Mouse (Mus musculus) gastrocnemius, postnatal 25 days (tissue): Measurements from ENCODE around the gene Txlnb. TPM values are rescaled to one million over a fixed set of nuclear protein-coding genes. Genes with fewer than 3 reads are reported as not detected.
A peak's percentile ranks its signal among the peaks of the same experiment; 100 is the strongest.
"Not testable (repeated sequence)": the region's sequence is repeated elsewhere in the genome, so short reads cannot be mapped to it uniquely, and the experiment has no call there.

ENCODE experiments used
- DNase-seq: peaks from one replicate; pipeline ENCODE4 v3.0.0; 2022
- long read RNA-seq, 2 experiments: library from polyadenylated mRNA; stranded (forward); transcript quantifications; one replicate each; pipeline ENCODE4 v2.0.0; 2021
- total RNA-seq, 2 experiments: library from RNA; stranded (reverse); gene quantifications; 1 replicate in 1 of 2; 2 replicates in 1 of 2; pipeline ENCODE4 v1.2.3; 2021

Txlnb gene
- total RNA-seq = 100 to 1,000 TPM; 220 to 254 TPM
- long read RNA-seq, experiment 1, full-length matches to known transcripts = 153 of 234 reads
- long read RNA-seq, experiment 1, partial matches to known transcripts = 72 of 234 reads
- long read RNA-seq, experiment 1, other reads (novel, unspliced or antisense) = 9 of 234 reads
- long read RNA-seq, experiment 2, full-length matches to known transcripts = 260 of 344 reads
- long read RNA-seq, experiment 2, partial matches to known transcripts = 37 of 344 reads
- long read RNA-seq, experiment 2, other reads (novel, unspliced or antisense) = 47 of 344 reads

DNA sequence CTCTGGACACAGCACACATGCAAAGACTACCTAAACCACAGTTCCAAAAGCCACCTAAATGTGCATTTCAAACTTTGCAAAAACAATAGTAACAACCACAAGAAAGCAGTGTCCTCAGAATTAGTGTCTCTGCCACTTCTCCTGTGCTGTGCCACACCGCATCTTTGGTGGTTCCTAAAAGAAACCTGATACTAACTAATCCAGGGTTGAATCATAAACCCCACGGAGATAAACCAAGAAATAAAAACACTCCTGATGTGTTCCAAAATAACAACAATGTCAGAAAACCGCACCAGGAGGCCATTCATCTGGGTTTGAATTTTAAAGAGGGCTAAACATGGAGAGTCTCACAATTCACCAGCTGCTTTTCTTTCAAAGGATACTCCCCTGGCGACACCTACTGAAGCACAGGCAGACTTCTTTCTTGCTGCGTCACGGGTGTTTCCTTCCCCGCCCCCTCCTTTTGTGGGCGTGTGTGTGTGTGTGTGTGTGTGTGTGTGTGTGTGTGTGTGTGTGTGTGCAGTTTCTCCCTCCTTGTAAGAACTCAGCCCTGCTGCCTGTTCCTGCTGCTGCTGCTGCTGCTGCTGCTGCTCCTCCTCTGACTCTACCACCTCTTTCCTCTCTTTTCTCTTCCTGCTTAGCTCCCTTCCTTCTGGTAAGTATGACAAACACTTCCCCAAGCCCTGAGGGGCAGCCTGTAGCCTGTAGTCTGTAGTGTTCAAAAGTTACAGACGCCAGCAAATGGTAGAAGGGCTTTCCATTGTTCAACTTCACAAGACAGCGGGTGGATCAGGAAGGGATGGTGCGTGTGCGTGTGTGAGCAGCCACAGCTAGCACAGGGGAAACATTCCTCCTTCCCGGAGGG, at the start of gene Txlnb:
Gene Txlnb (plus strand): TSS at position 460 of the 865 bp plus-strand sequence.
- peak; percentile 76 for DNase-seq

DNA sequence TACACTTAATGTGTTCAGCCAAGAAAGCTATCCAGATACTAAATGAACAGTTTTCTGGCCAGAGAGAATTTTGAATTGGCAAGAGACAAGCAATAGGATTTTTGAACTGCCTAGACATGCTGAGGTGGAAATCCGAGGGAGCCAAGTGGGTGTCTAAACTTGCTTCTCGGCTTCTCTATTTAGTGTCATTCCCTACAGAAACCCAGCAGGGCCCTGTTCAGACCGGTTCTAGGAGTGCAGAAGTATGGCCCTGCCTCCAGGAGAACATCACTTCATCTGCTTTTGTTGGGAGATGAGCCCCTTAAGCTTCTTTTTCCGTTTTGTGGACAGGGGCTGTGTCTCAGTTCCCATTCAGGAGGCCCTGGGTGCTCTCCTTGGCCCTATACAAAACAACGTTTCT, 43.5 kb upstream of the Txlnb start:
- DNase-seq = no peak

DNA sequence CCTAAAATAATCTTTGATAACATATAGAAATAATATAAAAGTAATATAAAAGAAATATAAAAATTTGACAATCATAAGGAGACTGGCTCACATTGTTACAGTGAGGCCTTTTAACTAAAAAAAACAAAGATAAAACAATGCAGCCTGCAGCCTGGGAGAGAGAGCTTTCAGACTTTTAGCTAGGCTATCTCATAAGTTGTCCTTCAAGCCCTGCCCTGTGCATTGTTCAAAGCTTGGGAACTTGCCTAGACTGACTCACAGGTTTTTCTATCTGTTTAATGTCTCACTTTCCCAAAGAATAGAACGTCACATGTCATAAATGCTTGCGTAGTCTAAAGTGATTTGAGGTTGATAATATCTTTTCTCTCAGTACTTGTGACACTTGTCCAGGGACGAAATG, 36.3 kb upstream of the Txlnb start:
- DNase-seq = no peak

DNA sequence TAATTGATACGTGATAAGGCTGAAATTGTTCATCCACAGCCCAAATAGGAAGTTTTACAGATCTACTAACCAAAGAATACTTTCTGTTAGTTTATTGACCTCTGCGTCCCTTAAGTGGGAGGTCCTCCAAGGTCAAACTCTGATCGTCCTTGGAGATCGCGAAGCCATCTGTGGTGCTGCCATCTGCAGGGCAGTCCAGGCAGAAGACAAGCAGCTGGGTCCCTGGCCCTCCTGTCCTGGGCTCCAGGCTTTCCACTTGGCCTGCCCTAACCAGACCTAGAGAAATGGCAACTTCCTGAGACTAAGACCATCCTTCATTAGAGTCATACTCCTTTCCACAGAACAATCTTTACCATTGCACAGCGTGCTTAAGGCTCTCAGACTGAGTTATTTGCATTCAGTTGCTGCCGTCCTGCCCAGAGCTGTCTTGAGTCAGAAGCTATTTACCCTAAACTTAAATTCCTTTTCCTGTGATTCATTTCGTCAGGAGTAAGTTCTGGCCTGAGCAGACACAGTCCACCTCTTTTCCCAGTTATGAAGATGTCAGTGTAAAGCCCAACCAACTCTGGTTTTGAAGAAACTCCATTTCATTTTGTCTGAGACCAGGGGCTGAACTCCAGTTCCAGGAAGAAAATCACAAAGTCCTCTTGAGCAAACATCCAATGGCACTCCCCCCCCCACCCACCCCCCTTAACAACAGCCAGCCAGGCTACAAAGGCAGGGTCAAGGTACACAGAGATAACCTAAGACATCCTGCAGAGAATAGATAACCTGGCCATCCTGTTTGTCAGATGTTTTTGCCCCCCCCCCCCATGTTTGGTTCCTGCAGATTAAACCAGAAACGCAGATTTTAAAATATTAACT, 35.0 kb upstream of the Txlnb start:
- no peak for DNase-seq

DNA sequence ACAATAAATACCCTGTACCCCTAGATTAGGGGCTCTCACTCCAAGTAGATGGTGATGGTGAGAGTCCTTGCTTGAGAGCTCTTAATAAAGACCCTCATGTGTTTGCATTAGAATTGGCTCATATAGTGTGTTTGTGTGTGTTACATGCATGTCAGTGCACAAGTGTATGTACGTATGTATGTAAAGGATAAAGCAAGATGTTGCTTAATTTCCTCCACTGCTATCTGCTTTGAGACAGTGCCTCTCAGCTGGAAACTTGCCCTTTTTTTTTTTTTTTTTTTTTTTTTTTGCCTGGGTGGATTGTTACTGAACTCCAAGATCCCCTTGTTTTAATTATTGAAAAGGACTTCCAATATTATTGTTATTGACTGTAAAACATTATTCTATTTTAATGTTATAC, 34.4 kb upstream of the Txlnb start:
- no peak for DNase-seq

DNA sequence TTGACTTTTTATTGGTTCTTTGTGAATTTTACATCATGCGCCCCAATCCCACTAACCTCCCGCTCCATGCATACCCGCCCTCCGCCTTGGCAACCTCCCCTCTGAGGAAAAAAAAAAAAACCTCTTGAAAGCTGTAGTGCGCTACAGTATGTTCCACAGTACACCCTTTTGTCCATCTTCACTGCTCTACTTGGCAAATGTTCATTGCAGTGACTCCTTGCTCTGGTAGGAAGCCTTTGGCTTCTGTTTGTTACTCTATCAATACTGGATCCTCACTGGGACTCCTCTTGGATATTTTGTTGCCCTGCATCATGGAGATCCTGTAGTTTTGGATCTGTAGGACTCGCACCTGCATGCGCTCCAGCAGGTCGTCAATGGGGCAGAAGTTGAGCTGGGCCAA, 33.1 kb upstream of the Txlnb start:
- no peak for DNase-seq

DNA sequence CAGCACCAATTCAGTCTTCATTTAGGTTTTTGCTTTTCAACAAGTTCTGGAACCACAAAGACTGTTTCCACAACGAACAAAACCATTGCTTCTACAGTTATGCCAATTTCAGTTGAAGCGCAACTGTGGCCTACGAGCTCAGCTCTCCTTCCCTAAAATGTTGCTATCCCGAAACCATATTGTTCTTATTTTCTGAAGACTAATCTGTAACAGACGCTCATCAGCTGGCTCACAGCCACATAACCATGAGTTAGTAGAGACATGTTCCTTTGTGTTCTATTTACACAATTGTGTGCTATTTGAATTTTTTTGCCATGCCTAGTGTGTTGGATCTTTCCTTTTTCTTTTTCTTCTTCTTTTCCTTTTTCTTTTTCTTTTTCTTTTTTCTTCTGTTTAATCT, 26.2 kb upstream of the Txlnb start:
- no peak for DNase-seq

DNA sequence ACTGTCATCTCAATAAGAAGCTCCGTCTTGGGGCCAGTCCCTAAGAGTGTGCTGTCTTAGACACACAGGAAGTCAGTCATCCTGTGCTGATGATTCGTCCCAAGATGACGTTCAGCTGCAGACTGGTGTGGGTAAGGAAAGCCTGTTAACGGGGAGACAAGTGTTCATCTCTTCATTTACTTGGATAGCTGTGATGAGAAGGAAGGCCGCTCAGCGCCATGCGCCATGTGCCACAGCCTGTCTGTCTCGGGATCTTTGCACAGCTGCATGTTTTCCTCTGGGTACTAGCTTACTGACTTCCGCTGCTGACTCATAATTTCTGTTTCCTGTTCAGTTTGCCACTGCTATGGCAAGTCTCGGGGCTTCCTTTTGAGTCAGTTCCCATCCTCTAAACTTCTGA, 23.7 kb upstream of the Txlnb start:
- DNase-seq = peak; percentile 13

DNA sequence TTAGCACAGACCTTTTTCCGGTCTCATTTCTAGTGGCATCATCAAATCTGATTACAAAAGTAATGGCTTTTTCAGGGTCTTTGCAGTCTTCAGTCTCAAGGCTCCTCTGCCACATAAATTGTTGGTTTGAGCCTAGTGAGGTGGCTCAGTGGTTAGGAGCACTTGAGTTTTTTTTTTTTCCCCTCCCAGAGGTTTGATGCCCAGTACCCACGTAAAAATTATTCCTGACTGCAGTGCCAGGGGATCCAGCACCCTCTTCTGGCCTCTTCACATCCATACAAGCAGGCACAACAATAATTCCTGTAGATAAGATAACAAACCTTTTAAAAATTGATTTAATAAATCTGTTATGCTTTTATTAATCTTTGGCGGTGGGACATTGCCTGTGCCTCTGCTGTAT, 21.7 kb upstream of the Txlnb start:
- DNase-seq = no peak

DNA sequence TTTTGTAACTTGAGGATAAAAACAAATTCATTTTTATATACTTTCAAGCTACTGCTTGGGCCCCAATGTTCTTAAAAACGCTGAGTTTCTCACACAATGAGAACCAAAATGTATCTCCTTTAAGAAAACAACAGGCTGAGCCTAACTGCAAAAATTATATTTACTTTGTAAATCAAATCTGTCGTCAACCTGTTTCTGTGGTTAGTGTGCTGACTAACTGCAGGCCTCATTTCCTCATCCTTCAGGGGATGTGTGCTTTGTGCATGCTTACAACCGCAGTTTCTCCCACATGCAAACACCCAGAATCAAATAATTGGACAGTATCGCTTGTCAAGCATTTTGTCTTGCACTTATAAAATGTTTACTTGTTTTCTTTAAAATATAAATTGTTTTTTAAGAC, 20.9 kb upstream of the Txlnb start:
- DNase-seq = no peak

DNA sequence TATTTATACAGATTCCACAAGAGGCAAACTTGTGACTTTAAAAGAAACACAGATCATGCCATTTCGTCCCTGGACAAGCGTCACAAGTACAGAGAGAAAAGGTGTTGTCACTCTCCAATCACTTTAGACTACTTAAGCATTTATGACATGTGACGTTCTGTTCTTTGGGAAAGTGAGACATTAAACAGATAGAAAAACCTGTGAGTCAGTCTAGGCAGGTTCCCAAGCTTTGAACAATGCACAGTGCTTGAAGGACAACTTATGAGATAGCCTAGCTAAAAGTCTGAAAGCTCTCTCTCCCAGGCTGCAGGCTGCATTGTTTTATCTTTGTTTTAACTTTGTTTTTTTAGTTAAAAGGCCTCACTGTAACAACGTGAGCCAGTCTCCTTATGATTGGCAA, 19.3 kb upstream of the Txlnb start:
- DNase-seq = not testable (repeated sequence)

DNA sequence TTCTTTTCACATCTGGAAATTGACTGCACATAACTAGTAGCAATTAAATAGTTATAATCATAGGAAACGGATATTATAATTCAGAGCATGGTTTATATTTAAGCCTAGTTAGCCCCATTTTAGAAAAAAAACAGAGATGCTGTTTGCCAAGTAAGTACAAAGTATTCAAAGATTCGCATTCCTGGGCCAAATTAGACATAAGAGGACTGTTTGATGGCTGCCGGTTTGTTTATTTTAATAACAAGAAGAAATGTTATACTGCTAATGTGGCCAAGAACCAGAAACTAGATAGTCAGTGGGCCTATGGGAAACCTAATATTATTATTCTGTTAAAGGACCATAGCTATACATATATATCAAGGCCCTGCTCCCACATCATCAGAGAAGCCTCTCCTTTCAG, 9.3 kb upstream of the Txlnb start:
- no peak for DNase-seq

DNA sequence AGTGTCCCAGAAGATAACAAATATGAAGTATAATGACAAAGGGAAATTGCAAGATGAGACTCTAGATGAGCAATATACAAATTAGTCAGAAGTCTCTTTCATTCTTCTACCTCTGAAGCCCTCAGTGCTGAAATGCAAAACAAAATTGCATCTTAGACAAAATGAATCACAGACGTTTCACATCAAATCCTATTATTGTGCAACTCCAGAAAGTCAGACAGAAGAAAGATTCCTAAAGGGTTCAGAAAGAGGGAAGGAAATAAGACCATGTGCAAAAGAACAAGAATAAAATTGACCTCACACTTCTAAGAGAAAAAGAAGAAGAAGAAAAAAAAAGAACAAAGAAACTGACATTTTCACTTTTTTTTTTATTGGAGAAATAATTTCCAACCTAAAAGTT, 8.1 kb upstream of the Txlnb start:
- no peak for DNase-seq

DNA sequence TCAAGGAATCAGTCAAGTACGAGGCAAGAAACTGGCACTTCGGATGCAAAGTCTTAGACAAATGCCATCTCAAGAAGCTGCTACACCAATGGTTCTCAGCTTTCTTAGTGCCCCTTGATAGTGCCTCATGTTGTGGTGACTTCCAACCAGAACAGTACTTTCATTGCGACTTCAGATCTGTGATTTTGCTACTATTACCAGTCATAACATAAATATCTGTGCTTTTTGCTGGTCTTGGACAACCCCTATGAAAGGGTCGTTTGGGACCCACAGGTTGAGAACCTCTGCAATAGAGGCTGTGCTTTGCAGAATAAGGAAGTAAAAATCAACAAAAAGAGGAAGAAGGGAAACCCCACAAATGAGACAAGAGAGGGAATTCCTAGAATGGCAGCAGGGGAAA, 7.7 kb upstream of the Txlnb start:
- no peak for DNase-seq

DNA sequence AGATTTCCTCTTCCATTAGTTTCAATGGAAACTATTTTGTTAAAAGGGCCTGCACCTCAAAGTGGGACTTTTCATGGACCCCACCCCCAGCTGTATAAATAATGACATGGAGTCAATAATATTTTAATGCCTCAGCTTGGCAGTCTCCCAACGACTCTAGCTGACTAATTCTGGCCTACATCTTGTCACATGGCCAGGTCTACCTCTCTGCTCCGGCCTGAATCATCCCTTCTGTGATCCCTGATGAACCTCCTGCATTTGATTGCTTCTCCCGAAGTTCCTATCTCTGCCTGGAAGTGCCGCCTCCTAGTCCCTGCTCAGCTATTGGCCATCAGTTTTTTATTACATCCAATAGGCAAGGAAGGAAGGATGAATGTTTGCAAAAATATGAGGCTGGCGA, 2.1 kb upstream of the Txlnb start:
- no peak for DNase-seq

DNA sequence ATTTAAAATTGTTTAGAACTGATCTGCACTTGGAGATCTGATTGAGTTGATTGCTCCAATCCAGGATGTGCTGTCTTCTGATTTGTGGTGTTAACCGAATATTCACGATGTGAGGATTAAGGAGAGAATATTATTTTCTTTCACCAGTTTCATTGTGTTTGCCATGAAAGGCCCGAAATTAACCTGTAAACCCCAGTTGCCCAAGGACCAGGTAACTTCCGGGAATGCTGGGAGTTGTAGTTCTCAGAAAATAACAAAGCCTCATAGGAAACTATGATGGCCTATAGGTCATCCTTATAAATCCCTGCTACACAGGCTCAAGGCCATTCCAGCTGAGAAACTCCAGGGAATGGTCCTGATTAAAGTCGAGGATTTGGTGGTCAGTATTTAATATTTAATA, 1.6 kb upstream of the Txlnb start:
- DNase-seq = no peak

DNA sequence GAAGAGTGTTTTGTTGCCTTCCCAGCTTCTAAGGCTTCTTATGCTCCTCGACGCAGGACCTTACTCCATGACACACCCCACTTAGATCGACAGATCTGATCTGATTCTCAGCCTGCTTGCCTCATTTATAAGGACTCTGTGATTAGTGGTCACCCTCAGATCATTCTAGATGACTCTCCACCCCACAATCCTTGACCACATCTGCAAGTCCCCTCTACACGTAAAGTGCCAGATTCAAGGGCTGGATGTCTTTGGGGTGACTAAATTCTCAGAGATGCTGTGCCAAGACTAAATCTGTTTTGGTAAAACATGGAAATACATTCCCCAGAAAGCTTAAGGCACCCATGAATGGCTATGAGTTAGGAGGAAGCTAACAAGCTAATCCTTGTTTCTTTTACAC, 799 bp upstream of the Txlnb start:
- no peak for DNase-seq

DNA sequence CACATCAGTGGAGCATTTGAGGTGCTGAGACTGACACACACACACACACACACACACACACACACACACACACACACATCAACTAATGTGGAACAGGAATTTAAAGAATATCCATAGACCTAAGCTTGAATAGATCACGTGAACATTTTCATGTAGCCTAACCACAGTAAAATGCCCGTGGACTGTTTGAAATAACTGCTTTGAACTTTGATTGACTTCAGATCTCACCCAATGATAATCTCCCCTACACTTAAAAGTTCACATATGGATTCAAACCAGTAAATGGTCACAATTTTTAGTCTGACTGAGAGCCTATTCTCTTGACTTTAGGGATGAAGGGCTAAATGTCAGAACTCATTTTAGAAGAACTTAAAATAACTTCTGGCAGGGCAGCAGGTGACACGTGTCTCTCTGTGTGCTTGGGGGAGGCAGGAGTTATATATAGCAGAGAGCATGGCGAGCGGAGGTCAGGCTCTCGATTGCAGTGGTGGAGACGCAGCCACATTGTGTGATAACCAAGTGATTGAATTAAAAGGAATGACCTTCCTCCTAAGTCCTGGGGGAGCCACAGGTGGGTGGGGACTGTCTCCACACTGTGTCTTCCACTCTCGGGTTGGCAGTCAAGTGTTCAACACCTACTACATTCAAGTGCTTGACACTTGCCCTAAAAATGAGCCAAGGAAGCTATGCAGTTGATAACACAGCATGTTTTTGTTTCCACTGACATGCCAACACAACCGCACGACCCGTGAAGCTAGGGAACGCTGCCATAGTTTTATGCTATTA, 1.0 kb downstream of the Txlnb start:
- peak; percentile 51 for DNase-seq

DNA sequence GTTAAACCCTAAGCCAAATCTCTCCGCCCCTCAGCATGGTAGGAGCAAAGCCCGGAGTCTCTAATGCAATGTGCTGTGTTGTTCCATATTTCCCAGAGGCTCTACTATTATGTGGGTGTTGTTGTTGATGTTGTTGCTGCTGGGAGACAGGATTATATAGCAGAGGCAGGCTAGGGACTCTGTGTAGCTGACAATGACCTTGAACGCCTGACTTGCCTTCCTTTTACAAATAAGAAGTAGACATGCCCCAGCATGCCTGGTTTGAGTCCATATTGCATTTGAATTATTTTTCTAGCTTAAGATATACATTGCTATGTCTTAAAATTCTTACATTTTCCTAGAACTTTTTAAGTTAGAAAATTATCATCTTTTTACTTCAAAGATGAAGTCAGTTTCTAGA, 1.7 kb downstream of the Txlnb start:
- DNase-seq = no peak

DNA sequence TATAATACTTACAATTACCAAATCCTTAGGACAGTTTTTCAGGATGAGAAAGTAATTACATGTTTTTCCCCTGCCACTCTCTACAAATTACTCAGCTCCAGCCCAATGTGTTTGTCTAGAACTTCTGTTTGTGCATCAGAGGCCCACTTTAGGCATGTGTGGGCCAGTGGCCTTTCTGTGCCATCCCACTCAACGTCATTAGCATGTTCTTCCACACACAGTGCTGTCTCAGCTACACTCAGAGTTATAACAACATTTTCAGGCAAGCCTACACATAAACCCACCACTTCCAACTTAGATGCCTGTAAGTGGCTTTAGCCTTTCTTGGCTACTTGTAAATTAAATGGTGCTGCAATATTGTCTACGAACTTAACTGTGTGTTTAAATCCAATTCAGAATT, 5.8 kb downstream of the Txlnb start:
- DNase-seq = no peak

DNA sequence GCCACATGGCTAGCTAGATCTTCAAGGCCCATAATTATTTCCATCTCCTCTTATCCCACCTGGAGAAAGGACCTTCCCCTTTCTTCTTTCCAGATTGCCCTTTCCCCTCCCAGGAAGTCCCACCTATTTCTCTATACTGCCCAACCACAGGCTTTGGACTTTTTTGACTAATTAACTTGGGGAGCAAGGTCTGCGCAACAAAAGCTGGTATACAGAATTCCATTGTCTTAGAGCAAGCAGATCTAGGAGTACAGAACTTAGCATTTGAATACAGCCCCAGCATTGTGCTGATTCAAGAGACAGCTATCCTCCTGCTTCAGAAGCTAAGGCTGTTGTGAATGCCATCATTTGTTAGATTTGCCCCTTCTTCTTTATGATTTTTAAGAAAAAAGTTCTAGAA, 12.5 kb downstream of the Txlnb start:
- DNase-seq = no peak

DNA sequence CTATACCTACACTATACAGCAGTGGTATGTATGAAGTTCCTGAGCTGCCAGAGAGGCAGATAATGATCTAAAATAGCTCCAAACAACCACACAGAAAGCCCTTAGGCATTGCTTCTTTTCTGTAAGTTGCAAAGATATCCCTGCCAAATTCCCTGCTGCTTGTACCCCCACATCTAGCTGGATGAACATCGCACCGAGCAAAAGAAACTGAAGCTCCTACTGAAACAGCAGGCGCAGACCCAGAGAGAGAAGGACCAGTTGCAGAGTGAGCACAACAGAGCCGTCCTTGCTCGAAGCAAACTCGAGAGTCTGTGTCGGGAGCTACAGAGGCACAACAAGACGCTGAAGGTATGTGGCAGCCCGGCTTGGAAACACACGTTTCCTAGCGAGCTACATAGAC, 19.0 kb downstream of the Txlnb start:
- no peak for DNase-seq
